Mouse (Mus musculus): ENCODE results near the gene Gm20696. TPM values are rescaled to one million over a fixed set of nuclear protein-coding genes. Genes with fewer than 3 reads are reported as not detected.

Gene Gm20696
- total RNA-seq, 2 experiments from 2014 or later: 4.1 to 5.4 TPM

DNA sequence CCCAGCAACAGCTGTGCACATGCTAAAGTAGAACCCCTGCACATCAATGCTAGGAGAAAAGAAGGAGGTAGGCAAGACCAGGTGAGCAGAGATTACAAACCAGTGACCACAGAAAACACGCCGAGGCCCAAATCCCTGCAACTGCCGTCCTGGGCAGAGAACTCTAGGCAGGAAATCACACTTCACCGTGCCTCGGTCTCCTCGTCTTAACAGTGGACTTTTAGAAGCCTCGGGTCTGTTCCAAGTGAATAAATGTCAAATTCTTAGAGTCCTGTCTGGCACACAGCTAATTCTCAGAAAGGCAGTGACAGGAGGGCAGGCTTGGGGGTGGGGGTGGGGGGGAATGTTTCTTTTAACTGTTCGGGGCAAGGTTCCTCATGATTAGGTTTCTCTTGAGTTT, 364.7 kb downstream of the Gm20696 start:
- DNase-seq (ENCODE audit: low spot score in 2 of 2): no peak

- no peak for DNase-seq (ENCODE audit: low spot score in 2 of 2)
Observed at GRCm38 (mm10) chr6:99300235-99300634, 366.4 kb downstream of the Gm20696 start.

DNA sequence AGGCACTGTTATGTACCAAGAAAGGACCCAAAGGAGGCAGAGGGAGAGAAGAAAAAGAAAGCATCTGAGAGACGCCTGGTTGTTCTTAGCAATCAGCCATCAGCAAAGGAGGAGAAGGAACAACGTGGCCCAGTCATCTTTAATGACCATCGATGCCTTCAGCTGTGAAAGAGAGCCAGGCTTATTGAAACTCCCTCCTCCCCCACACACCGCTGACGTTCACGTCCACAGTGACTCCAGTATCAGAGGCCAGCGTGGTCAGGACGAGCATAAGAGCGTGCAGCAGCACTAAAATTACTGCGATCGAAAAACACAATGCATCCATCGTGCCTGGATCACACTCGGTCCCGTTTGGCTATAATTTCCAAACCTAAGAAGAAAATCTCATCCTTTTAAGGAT, 367.4 kb downstream of the Gm20696 start:
- no peak for DNase-seq (ENCODE audit: low spot score in 2 of 2)

- no peak for DNase-seq (ENCODE audit: low spot score in 2 of 2)
Observed at GRCm38 (mm10) chr6:99297535-99297934, 369.1 kb downstream of the Gm20696 start.

- DNase-seq (ENCODE audit: low spot score in 2 of 2): no peak
Observed at GRCm38 (mm10) chr6:99295495-99295894, 371.1 kb downstream of the Gm20696 start.

DNA sequence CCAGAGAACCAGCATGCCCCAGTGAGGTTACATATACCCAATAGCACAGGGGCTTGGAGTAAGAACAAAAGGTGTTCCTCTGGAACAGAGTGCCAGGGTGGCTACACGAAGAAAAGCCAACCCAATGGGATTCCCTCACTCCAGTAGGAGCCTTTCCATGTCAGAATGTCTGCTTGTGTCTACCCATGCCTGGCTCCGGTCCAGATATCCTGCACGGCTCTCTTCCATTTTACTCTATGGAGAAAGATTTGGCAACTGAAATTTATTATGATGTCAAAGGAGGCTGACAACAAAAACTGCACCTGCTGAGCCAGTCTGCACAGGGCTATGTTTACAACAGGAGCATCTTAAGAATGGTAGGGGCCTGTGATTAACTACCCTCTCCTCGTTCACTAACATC, 377.4 kb downstream of the Gm20696 start:
- no peak for DNase-seq (ENCODE audit: low spot score in 2 of 2)

DNA sequence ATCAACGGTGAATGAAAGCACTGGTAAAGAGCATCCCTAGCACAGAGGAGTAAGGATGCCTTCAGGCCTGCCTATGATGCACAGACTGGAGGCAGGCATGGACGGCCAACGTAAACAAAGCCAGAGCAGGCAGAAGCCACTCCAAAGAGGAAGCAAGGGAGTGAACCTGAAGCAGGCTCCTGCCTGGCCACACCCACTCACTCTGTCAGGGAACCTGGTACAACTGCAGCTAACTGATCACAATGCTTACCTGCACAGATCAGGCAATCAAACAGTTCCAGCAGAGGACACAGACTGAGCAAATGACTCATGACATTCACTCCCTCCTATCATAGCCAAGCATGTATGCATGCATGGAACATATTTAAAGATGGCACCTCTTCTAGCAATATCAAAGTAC, 381.6 kb downstream of the Gm20696 start:
- no peak for DNase-seq (ENCODE audit: low spot score in 2 of 2)

DNA sequence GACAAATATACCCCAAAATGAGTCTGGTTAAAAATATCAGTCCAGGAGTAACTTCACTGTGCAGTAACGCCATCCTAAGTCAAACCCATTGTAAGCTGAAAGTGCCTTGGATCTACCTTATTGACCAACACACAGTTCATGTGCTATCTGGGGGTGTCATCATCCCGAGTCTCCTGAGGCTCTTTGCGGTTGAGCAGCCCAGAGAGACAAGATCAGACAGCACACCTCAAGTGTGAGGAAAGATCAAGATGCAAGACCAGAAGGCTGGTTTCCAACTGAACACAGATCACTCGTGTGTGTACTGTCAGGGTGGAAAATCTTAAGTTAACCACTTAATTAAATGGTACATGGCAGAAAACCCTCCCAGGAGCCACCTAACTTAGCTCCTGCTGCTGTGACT, 382.6 kb downstream of the Gm20696 start:
- DNase-seq (ENCODE audit: low spot score in 2 of 2): no peak

- DNase-seq (ENCODE audit: low spot score in 2 of 2): no peak
Observed at GRCm38 (mm10) chr6:99282866-99283657, 383.5 kb downstream of the Gm20696 start.

- DNase-seq (ENCODE audit: low spot score in 2 of 2): no peak
Observed at GRCm38 (mm10) chr6:99281433-99281832, 385.2 kb downstream of the Gm20696 start.

GRCm38 (mm10) chr6:99280619-99281018, 386.0 kb downstream of the Gm20696 start:
- DNase-seq (ENCODE audit: low spot score in 2 of 2): no peak

DNA sequence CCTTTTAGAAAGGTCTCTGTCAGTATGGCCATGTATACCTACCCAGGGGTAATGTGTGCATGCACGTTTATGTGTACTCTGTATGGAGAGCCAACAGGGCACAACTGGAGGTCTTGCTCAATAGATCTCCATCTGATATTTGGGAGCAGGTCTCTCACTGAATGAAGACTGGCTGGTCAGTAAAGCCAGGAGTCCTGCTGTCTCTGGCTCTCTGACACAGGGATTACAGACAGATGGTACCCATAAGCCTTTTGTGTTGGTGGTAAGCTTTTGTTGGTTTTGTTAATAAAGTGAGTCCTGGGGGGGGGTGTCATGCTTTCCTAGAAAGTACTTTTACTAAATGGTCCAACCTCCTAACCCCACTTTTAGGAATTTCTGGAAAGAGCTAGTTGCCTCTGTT, 389.3 kb downstream of the Gm20696 start:
- no peak for DNase-seq (ENCODE audit: low spot score in 2 of 2)

GRCm38 (mm10) chr6:99276297-99276653, 390.3 kb downstream of the Gm20696 start:
- DNase-seq (ENCODE audit: low spot score in 2 of 2): no peak

- DNase-seq (ENCODE audit: low spot score in 2 of 2): no peak
Observed at GRCm38 (mm10) chr6:99275381-99276296, 391.0 kb downstream of the Gm20696 start.

DNA sequence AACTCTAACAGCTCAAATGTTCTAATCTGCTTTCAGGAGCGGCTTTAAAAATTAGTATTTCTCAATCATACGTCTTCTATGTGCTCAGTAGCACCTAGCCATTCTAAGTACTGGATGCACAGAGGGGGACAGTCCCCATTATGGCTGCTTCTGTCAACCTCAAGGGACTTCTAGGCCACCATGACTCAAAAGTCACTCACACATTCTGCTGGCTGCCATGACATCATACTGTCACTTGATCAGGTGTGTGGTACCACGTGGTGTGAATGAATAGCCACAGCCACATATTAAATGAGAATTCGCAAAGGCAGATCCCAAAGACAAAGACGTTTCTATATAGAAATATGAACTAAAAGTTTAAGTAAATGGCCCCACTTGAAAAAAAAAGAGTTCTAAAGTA, 391.9 kb downstream of the Gm20696 start:
- DNase-seq (ENCODE audit: low spot score in 2 of 2): no peak

DNA sequence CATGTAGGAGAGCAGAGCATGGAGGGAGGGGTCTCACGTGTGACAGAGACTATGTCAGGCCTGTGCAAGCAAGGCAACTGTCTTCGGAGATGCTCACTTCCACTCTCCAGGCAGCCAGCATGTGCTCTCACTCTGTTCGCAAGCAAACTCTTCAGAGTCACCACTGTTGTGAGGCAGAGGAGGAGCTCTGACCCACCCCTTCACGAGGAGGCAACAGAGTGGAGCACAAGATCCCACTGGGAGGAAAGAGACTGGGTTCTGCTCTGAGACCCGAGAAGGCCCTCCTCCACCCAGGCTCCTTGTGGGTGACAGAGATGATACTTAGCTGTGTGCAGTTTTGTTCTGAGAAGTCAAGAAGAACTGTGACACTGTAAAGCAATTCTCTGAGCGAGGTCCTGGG, 392.4 kb downstream of the Gm20696 start:
- DNase-seq (ENCODE audit: low spot score in 2 of 2): no peak

GRCm38 (mm10) chr6:99273177-99273576, 393.4 kb downstream of the Gm20696 start:
- DNase-seq (ENCODE audit: low spot score in 2 of 2): no peak

DNA sequence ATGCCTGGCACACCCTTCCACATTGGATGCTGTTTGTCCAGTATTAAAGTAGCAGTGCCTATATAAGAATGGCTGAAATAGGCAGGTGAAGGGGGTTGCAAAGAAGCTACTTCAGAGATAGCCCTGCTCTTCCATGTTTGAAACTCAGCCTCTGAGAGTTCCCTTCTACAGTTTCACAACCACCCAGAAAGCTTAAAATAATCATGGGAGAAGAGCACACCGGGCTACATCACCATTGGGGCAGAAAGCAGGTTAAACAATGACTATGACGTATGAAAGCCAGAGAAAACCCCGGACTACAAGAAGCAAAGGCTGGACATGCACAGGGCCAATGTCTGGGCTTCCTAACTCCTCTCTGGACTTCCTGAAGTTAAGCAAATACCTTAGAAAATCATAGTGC, 394.4 kb downstream of the Gm20696 start:
- DNase-seq (ENCODE audit: low spot score in 2 of 2): no peak

DNA sequence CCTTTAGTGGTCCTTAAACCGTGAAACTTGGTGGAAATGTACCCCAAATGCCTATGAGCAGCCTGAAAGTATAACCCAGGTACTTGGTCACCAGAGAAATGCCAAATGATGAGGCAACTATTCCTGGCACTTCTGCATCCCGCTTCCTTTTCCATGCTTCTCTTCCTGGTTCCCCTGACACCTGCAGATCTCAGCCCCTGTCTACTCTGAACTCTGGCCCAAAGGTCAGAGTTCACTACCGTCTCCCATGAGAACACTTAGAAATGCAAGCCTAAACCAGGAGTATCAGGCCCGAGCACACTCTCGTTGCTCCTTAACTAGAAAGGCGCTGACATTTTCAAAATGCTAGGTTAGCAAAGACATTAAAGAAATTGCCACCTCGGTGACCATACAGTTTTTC, 394.9 kb downstream of the Gm20696 start:
- DNase-seq (ENCODE audit: low spot score in 2 of 2): no peak

GRCm38 (mm10) chr6:99269921-99270320, 396.7 kb downstream of the Gm20696 start:
- DNase-seq (ENCODE audit: low spot score in 2 of 2): no peak

GRCm38 (mm10) chr6:99268171-99269061, 398.2 kb downstream of the Gm20696 start:
- no peak for DNase-seq (ENCODE audit: low spot score in 2 of 2)
